Mouse (Mus musculus): Measurements from ENCODE around the gene Gm17364. TPM values are rescaled to one million over a fixed set of nuclear protein-coding genes. Genes with fewer than 3 reads are reported as not detected.

Gm17364 gene
- polyA plus RNA-seq, 1 experiment: not detected

GRCm38 (mm10) chr13:41235181-41235580 lies 38.6 kb downstream of the Gm17364 start:
- 93% methylated on average over 6 of the region's 6 CpGs for WGBS
- no peak overlapping the region for H3K27ac ChIP-seq (ENCODE audit: insufficient read depth, low read length)
- H3K27me3 ChIP-seq (ENCODE audit: control insufficient read depth, insufficient read depth, low read length): no peaks in the 10 kb centered on the region
- TF ChIP-seq CTCF (IDR thresholded peaks at IDR 0.05; ENCODE audit: extremely low read depth, insufficient read depth, insufficient read length, insufficient replicate concordance) (no peak), POLR2A (IDR thresholded peaks at IDR 0.05; ENCODE audit: low read depth, low read length) (no peak)
- H3K36me3 ChIP-seq (ENCODE audit: control insufficient read depth, insufficient read depth, low read length): no peaks in the 10 kb centered on the region
- H3K4me1 ChIP-seq (ENCODE audit: control insufficient read depth, insufficient read depth, insufficient read length): no peaks in the 10 kb centered on the region
- H3K4me3 ChIP-seq (ENCODE audit: extremely low read depth, insufficient read depth, insufficient read length): no peak overlapping the region
- no peak for DNase-seq (ENCODE audit: low read depth in 1 of 2, low spot score in 2 of 2)

GRCm38 (mm10) chr13:41233241-41233640 lies 40.5 kb downstream of the Gm17364 start:
- WGBS: 84% methylated on average over 7 of the region's 7 CpGs
- H3K27me3 ChIP-seq (ENCODE audit: control insufficient read depth, insufficient read depth, low read length): no peaks in the 10 kb centered on the region
- no peaks in the 10 kb centered on the region for H3K36me3 ChIP-seq (ENCODE audit: control insufficient read depth, insufficient read depth, low read length)
- no peak for DNase-seq (ENCODE audit: low read depth in 1 of 2, low spot score in 2 of 2)
- TF ChIP-seq POLR2A (IDR thresholded peaks at IDR 0.05; ENCODE audit: low read depth, low read length): no peak
- TF ChIP-seq CTCF (IDR thresholded peaks at IDR 0.05; ENCODE audit: extremely low read depth, insufficient read depth, insufficient read length, insufficient replicate concordance): no peak
- H3K27ac ChIP-seq (ENCODE audit: insufficient read depth, low read length): no peak overlapping the region
- H3K4me1 ChIP-seq (ENCODE audit: control insufficient read depth, insufficient read depth, insufficient read length): no peaks in the 10 kb centered on the region
- no peak overlapping the region for H3K4me3 ChIP-seq (ENCODE audit: extremely low read depth, insufficient read depth, insufficient read length)

GRCm38 (mm10) chr13:41232209-41232608 lies 41.6 kb downstream of the Gm17364 start:
- Histone ChIP-seq H3K27me3 (ENCODE audit: control insufficient read depth, insufficient read depth, low read length) (no peaks in the 10 kb centered on the region), H3K36me3 (ENCODE audit: control insufficient read depth, insufficient read depth, low read length) (no peaks in the 10 kb centered on the region), H3K4me3 (ENCODE audit: extremely low read depth, insufficient read depth, insufficient read length) (no peak overlapping the region), H3K4me1 (ENCODE audit: control insufficient read depth, insufficient read depth, insufficient read length) (no peaks in the 10 kb centered on the region), H3K27ac (ENCODE audit: insufficient read depth, low read length) (no peak overlapping the region)
- 95% methylated on average over 15 of the region's 15 CpGs for WGBS
- TF ChIP-seq POLR2A (IDR thresholded peaks at IDR 0.05; ENCODE audit: low read depth, low read length) (no peak), CTCF (IDR thresholded peaks at IDR 0.05; ENCODE audit: extremely low read depth, insufficient read depth, insufficient read length, insufficient replicate concordance) (no peak)
- DNase-seq (ENCODE audit: low read depth in 1 of 2, low spot score in 2 of 2): no peak

- TF ChIP-seq CTCF (IDR thresholded peaks at IDR 0.05; ENCODE audit: extremely low read depth, insufficient read depth, insufficient read length, insufficient replicate concordance): no peak
- no peak for TF ChIP-seq POLR2A (IDR thresholded peaks at IDR 0.05; ENCODE audit: low read depth, low read length)
- no peaks in the 10 kb centered on the region for H3K36me3 ChIP-seq (ENCODE audit: control insufficient read depth, insufficient read depth, low read length)
- H3K27ac ChIP-seq (ENCODE audit: insufficient read depth, low read length): no peak overlapping the region
- no peak for DNase-seq (ENCODE audit: low read depth in 1 of 2, low spot score in 2 of 2)
- no peaks in the 10 kb centered on the region for H3K4me1 ChIP-seq (ENCODE audit: control insufficient read depth, insufficient read depth, insufficient read length)
- H3K4me3 ChIP-seq (ENCODE audit: extremely low read depth, insufficient read depth, insufficient read length): no peak overlapping the region
- 86% methylated on average over 12 of the region's 12 CpGs for WGBS
- no peaks in the 10 kb centered on the region for H3K27me3 ChIP-seq (ENCODE audit: control insufficient read depth, insufficient read depth, low read length)
Measured at GRCm38 (mm10) chr13:41231389-41231983, 42.3 kb downstream of the Gm17364 start.

GRCm38 (mm10) chr13:41230256-41230655 lies 43.5 kb downstream of the Gm17364 start:
- no peak overlapping the region for H3K27ac ChIP-seq (ENCODE audit: insufficient read depth, low read length)
- TF ChIP-seq POLR2A (IDR thresholded peaks at IDR 0.05; ENCODE audit: low read depth, low read length) (no peak), CTCF (IDR thresholded peaks at IDR 0.05; ENCODE audit: extremely low read depth, insufficient read depth, insufficient read length, insufficient replicate concordance) (no peak)
- H3K4me3 ChIP-seq (ENCODE audit: extremely low read depth, insufficient read depth, insufficient read length): no peak overlapping the region
- H3K27me3 ChIP-seq (ENCODE audit: control insufficient read depth, insufficient read depth, low read length): no peaks in the 10 kb centered on the region
- no peaks in the 10 kb centered on the region for H3K4me1 ChIP-seq (ENCODE audit: control insufficient read depth, insufficient read depth, insufficient read length)
- no peak for DNase-seq (ENCODE audit: low read depth in 1 of 2, low spot score in 2 of 2)
- H3K36me3 ChIP-seq (ENCODE audit: control insufficient read depth, insufficient read depth, low read length): no peaks in the 10 kb centered on the region
- 39% methylated on average over 5 of the region's 5 CpGs for WGBS

GRCm38 (mm10) chr13:41228060-41228459 lies 45.7 kb downstream of the Gm17364 start:
- 84% methylated on average over 5 of the region's 5 CpGs for WGBS
- TF ChIP-seq CTCF (IDR thresholded peaks at IDR 0.05; ENCODE audit: extremely low read depth, insufficient read depth, insufficient read length, insufficient replicate concordance) (no peak), POLR2A (IDR thresholded peaks at IDR 0.05; ENCODE audit: low read depth, low read length) (no peak)
- Histone ChIP-seq H3K27ac (ENCODE audit: insufficient read depth, low read length) (no peak overlapping the region), H3K4me3 (ENCODE audit: extremely low read depth, insufficient read depth, insufficient read length) (no peak overlapping the region), H3K36me3 (ENCODE audit: control insufficient read depth, insufficient read depth, low read length) (no peaks in the 10 kb centered on the region), H3K4me1 (ENCODE audit: control insufficient read depth, insufficient read depth, insufficient read length) (no peaks in the 10 kb centered on the region), H3K27me3 (ENCODE audit: control insufficient read depth, insufficient read depth, low read length) (no peaks in the 10 kb centered on the region)
- no peak for DNase-seq (ENCODE audit: low read depth in 1 of 2, low spot score in 2 of 2)

GRCm38 (mm10) chr13:41226513-41226912 lies 47.3 kb downstream of the Gm17364 start:
- no peaks in the 10 kb centered on the region for H3K4me1 ChIP-seq (ENCODE audit: control insufficient read depth, insufficient read depth, insufficient read length)
- DNase-seq (ENCODE audit: low read depth in 1 of 2, low spot score in 2 of 2): no peak
- no peak overlapping the region for H3K27ac ChIP-seq (ENCODE audit: insufficient read depth, low read length)
- H3K36me3 ChIP-seq (ENCODE audit: control insufficient read depth, insufficient read depth, low read length): no peaks in the 10 kb centered on the region
- H3K27me3 ChIP-seq (ENCODE audit: control insufficient read depth, insufficient read depth, low read length): no peaks in the 10 kb centered on the region
- TF ChIP-seq POLR2A (IDR thresholded peaks at IDR 0.05; ENCODE audit: low read depth, low read length): no peak
- WGBS: 86% methylated on average over 5 of the region's 5 CpGs
- H3K4me3 ChIP-seq (ENCODE audit: extremely low read depth, insufficient read depth, insufficient read length): no peak overlapping the region

Other genes starting within 250 kb of the Gm17364 start
- not detected in 2 replicates for gene Mak, start 194.3 kb downstream of the Gm17364 start, polyA plus RNA-seq (2012; rRNA removed)
- 0.15 and 0.26 TPM in 2 replicates for gene Gcm2, start 162.9 kb downstream of the Gm17364 start, polyA plus RNA-seq (2012; rRNA removed)
- not detected in 2 replicates for gene Sycp2l, start 159.7 kb downstream of the Gm17364 start, polyA plus RNA-seq (2012; rRNA removed)
- 0.04 and 0.07 TPM in 2 replicates for gene Elovl2, start 53.6 kb downstream of the Gm17364 start, polyA plus RNA-seq (2012; rRNA removed)
- gene Smim13, start 24.1 kb downstream of the Gm17364 start, polyA plus RNA-seq (2012; rRNA removed): 2.2 and 2.6 TPM in 2 replicates
- gene Nedd9, start 213.4 kb upstream of the Gm17364 start, polyA plus RNA-seq (2012; rRNA removed): 45.3 and 48.4 TPM in 2 replicates

Measured in spleen, adult 2 months (tissue).